Mouse (Mus musculus) hematopoietic multipotent progenitor cell, adult 10-12 weeks (in vitro differentiated cells): Measurements from ENCODE around the gene Gm5127. TPM values are rescaled to one million over a fixed set of nuclear protein-coding genes. Genes with fewer than 3 reads are reported as not detected.

Experiments used
- polyA plus RNA-seq: library from polyadenylated mRNA; stranded (reverse); fragments of >175 nt; gene quantifications from 2 replicates; pipeline ENCODE4 v1.2.3, GENCODE M21; 2012; ENCODE audit warnings: low replicate concordance

Gene Gm5127
- not detected in 2 replicates for polyA plus RNA-seq

GRCm38 (mm10) chrX:106582886-106583285, at the start of gene Gm5127:
Gene Gm5127 (plus strand): TSS chrX:106583186.

GRCm38 (mm10) chrX:106603386-106603785, 20.4 kb downstream of the Gm5127 start, which contains the start of gene Cysltr1:
Gene Cysltr1 (minus strand): TSS chrX:106603679.

Other genes with a start within 250 kb of the Gm5127 start
- gene Fndc3c1, start 97.8 kb upstream of the Gm5127 start, polyA plus RNA-seq: not detected in 2 replicates
- 0.07 TPM in 1 of 2 replicates, not detected in the other for gene Cysltr1, start 20.5 kb downstream of the Gm5127 start, polyA plus RNA-seq